Mouse (Mus musculus): ENCODE data around the gene Upf1.

DNA sequence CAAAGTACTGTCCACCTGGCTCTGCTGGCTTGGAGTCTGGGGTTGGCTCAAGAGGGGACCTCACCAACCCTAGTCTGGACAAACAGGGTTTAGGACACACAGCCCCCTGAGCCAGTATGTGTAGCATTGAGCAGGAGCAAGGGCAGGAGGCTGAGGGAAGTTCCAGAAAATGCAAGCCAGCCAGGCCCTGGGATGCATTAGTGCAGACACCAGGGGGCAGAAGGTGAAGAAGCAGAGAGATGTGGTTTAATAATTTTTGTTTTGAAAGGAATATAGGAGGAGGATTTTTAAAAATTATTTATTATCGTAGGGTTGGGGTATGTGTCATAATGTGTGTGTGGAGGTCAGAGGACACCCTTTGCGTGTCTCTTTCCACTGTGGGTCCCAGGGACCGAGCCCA, 29.4 kb downstream of the Upf1 start:
- TF ChIP-seq CTCF (IDR thresholded peaks at IDR 0.05; ENCODE audit: extremely low read depth, insufficient read depth, low read length) (no peak), POLR2A (IDR thresholded peaks at IDR 0.05; ENCODE audit: extremely low read depth, insufficient read depth, low read length) (no peak)

Data from cortical plate, adult 2 months (tissue).